Mouse (Mus musculus): ENCODE measurements around the gene Plin5. TPM values are rescaled to one million over a fixed set of nuclear protein-coding genes. Genes with fewer than 3 reads are reported as not detected.
"Not testable (repeated sequence)": the region's sequence is repeated elsewhere in the genome, so short reads cannot be mapped to it uniquely, and the experiment has no call there.

Plin5 gene
- polyA plus RNA-seq, 1 experiment = not detected

GRCm38 (mm10) chr17:56109219-56110051 is 8.0 kb downstream of the Plin5 start, which contains the start of gene Plin4:
Gene Plin4, minus strand, starts transcription at chr17:56109803.
- TF ChIP-seq GATA1 (IDR thresholded peaks at IDR 0.05; ENCODE audit: borderline replicate concordance, low read length) (no peak), FLI1 (IDR thresholded peaks at IDR 0.05; ENCODE audit: low read length) (no peak)
- Histone ChIP-seq H3K27me3 (replicated peaks) (no peaks in the 10 kb centered on the region), H3K36me3 (replicated peaks; ENCODE audit: low read length) (peaks cover 53% of the 10 kb centered on the region), H3K9me3 (no peaks in the 10 kb centered on the region), H3K4me3 (replicated peaks) (no peak within 1 kb of the TSS), H3K4me1 (peaks cover 17% of the 10 kb centered on the region)

- no peak for TF ChIP-seq GATA1 (IDR thresholded peaks at IDR 0.05; ENCODE audit: borderline replicate concordance, low read length)
- no peak for TF ChIP-seq FLI1 (IDR thresholded peaks at IDR 0.05; ENCODE audit: low read length)
- H3K9me3 ChIP-seq = no peaks in the 10 kb centered on the region
- H3K4me1 ChIP-seq = peaks cover 13% of the 10 kb centered on the region
- peaks cover 59% of the 10 kb centered on the region for H3K36me3 ChIP-seq (replicated peaks; ENCODE audit: low read length)
- no peak overlapping the region for H3K4me3 ChIP-seq (replicated peaks)
- H3K27me3 ChIP-seq (replicated peaks) = no peaks in the 10 kb centered on the region
These were observed 8.9 kb downstream of the Plin5 start for GRCm38 (mm10) chr17:56108334-56109044.

- peaks cover 13% of the 10 kb centered on the region for H3K4me1 ChIP-seq
- H3K9me3 ChIP-seq = no peaks in the 10 kb centered on the region
- H3K4me3 ChIP-seq (replicated peaks) = no peak overlapping the region
- H3K36me3 ChIP-seq (replicated peaks; ENCODE audit: low read length) = peaks cover 62% of the 10 kb centered on the region
- TF ChIP-seq FLI1 (IDR thresholded peaks at IDR 0.05; ENCODE audit: low read length) = no peak
- no peak for TF ChIP-seq GATA1 (IDR thresholded peaks at IDR 0.05; ENCODE audit: borderline replicate concordance, low read length)
- no peaks in the 10 kb centered on the region for H3K27me3 ChIP-seq (replicated peaks)
These were observed 9.7 kb downstream of the Plin5 start for GRCm38 (mm10) chr17:56107736-56108135.

GRCm38 (mm10) chr17:56106981-56107380 is 10.4 kb downstream of the Plin5 start:
- H3K27me3 ChIP-seq (replicated peaks) = no peaks in the 10 kb centered on the region
- no peaks in the 10 kb centered on the region for H3K9me3 ChIP-seq
- H3K36me3 ChIP-seq (replicated peaks; ENCODE audit: low read length) = peaks cover 62% of the 10 kb centered on the region
- no peak for TF ChIP-seq FLI1 (IDR thresholded peaks at IDR 0.05; ENCODE audit: low read length)
- no peak for TF ChIP-seq GATA1 (IDR thresholded peaks at IDR 0.05; ENCODE audit: borderline replicate concordance, low read length)
- no peak overlapping the region for H3K4me3 ChIP-seq (replicated peaks)
- peaks cover 19% of the 10 kb centered on the region for H3K4me1 ChIP-seq

GRCm38 (mm10) chr17:56106436-56106835 is 11.0 kb downstream of the Plin5 start:
- not testable (repeated sequence) for H3K9me3 ChIP-seq; H3K27me3 ChIP-seq (replicated peaks); H3K4me3 ChIP-seq (replicated peaks)
- Histone ChIP-seq H3K4me1 (peaks cover 22% of the 10 kb centered on the region), H3K36me3 (replicated peaks; ENCODE audit: low read length) (peaks cover 66% of the 10 kb centered on the region)

GRCm38 (mm10) chr17:56104821-56105220 is 12.6 kb downstream of the Plin5 start:
- peaks cover 73% of the 10 kb centered on the region for H3K36me3 ChIP-seq (replicated peaks; ENCODE audit: low read length)
- peaks cover 30% of the 10 kb centered on the region for H3K4me1 ChIP-seq
- H3K27me3 ChIP-seq (replicated peaks); H3K9me3 ChIP-seq; H3K4me3 ChIP-seq (replicated peaks): not testable (repeated sequence)

GRCm38 (mm10) chr17:56103465-56104285 is 13.7 kb downstream of the Plin5 start:
- TF ChIP-seq FLI1 (IDR thresholded peaks at IDR 0.05; ENCODE audit: low read length) = no peak
- TF ChIP-seq GATA1 (IDR thresholded peaks at IDR 0.05; ENCODE audit: borderline replicate concordance, low read length) = no peak
- H3K27me3 ChIP-seq (replicated peaks) = no peaks in the 10 kb centered on the region
- H3K36me3 ChIP-seq (replicated peaks; ENCODE audit: low read length) = peaks cover 72% of the 10 kb centered on the region
- no peaks in the 10 kb centered on the region for H3K9me3 ChIP-seq
- H3K4me3 ChIP-seq (replicated peaks) = no peak overlapping the region
- H3K4me1 ChIP-seq = peaks cover 30% of the 10 kb centered on the region

- H3K4me3 ChIP-seq (replicated peaks) = no peak overlapping the region
- TF ChIP-seq GATA1 (IDR thresholded peaks at IDR 0.05; ENCODE audit: borderline replicate concordance, low read length) (no peak), FLI1 (IDR thresholded peaks at IDR 0.05; ENCODE audit: low read length) (no peak)
These were observed 14.5 kb downstream of the Plin5 start for GRCm38 (mm10) chr17:56102927-56103326.

GRCm38 (mm10) chr17:56102158-56102557 is 15.2 kb downstream of the Plin5 start:
- no peak for TF ChIP-seq GATA1 (IDR thresholded peaks at IDR 0.05; ENCODE audit: borderline replicate concordance, low read length)
- Histone ChIP-seq H3K36me3 (replicated peaks; ENCODE audit: low read length) (peaks cover 72% of the 10 kb centered on the region), H3K9me3 (no peaks in the 10 kb centered on the region), H3K4me3 (replicated peaks) (no peak overlapping the region), H3K4me1 (peaks cover 30% of the 10 kb centered on the region), H3K27me3 (replicated peaks) (no peaks in the 10 kb centered on the region)

More at GRCm38 (mm10) chr17:56102927-56103326, 14.5 kb downstream of the Plin5 start:
- Histone ChIP-seq H3K4me1 (peaks cover 30% of the 10 kb centered on the region), H3K9me3 (no peaks in the 10 kb centered on the region), H3K36me3 (replicated peaks; ENCODE audit: low read length) (peaks cover 72% of the 10 kb centered on the region), H3K27me3 (replicated peaks) (no peaks in the 10 kb centered on the region)
